Mouse (Mus musculus): ENCODE data around the gene Gtf2f1. TPM values are rescaled to one million over a fixed set of nuclear protein-coding genes. Genes with fewer than 3 reads are reported as not detected.

Gtf2f1 gene
- total and polyA plus RNA-seq, 3 experiments, result 145 to 171 TPM; not detected in 1

- Histone ChIP-seq H3K79me2 (ENCODE audit: control insufficient read depth, insufficient read depth, low read length, poor library complexity) (no peaks in the 10 kb centered on the region), H3K36me3 (ENCODE audit: control insufficient read depth in 1 of 2, insufficient read depth in 2 of 2, low read length in 2 of 2) (no peaks in the 10 kb centered on the region), H3K27me3 (ENCODE audit: control insufficient read depth in 1 of 2, insufficient read depth in 2 of 2, low read length in 2 of 2) (no peaks in the 10 kb centered on the region; a peak in 1 of 4 replicates), H3K4me1 (ENCODE audit: control insufficient read depth in 1 of 2, insufficient read depth in 2 of 2, low read length in 2 of 2) (no peaks in the 10 kb centered on the region), H3K9me3 (replicated peaks; ENCODE audit: insufficient read depth, low read length) (no peaks in the 10 kb centered on the region), H3K27ac (ENCODE audit: control insufficient read depth, low read depth, low read length) (no peak overlapping the region), H3K4me3 (ENCODE audit: control insufficient read depth in 1 of 2, insufficient read depth in 1 of 2, low read depth in 2 of 2, low read length in 2 of 2) (no peak overlapping the region), H3K9ac (ENCODE audit: control insufficient read depth, low read depth, low read length, poor library complexity, severe bottlenecking) (no peak overlapping the region)
- no peak for DNase-seq (ENCODE audit: low read depth, low spot score)
- TF ChIP-seq UBTF (IDR thresholded peaks at IDR 0.05; ENCODE audit: borderline replicate concordance, insufficient read depth, low read depth, low read length) (no peak), MAZ (IDR thresholded peaks at IDR 0.05; ENCODE audit: low read depth, low read length) (no peak), HCFC1 (IDR thresholded peaks at IDR 0.05; ENCODE audit: low read depth, low read length) (no peak), GATA1 (IDR thresholded peaks at IDR 0.05; ENCODE audit: low read depth, low read length) (no peak), JUND (IDR thresholded peaks at IDR 0.05; ENCODE audit: low read depth, low read length) (no peak), RAD21 (IDR thresholded peaks at IDR 0.05; ENCODE audit: low read depth, low read length) (no peak), BHLHE40 (IDR thresholded peaks at IDR 0.05; ENCODE audit: borderline replicate concordance, low read depth, low read length) (no peak), GABPA (IDR thresholded peaks at IDR 0.05; ENCODE audit: low read depth, low read length) (no peak), ZKSCAN1 (IDR thresholded peaks at IDR 0.05; ENCODE audit: low read depth, low read length) (no peak), CTCF (IDR thresholded peaks at IDR 0.05 in 2 of 3, conservative IDR thresholded peaks at IDR 0.05 in 1 of 3; ENCODE audit: control insufficient read depth in 1 of 3, insufficient read depth in 1 of 3, low read depth in 2 of 3, low read length in 3 of 3, poor library complexity in 1 of 3, severe bottlenecking in 1 of 3) (no peak), POLR2A (IDR thresholded peaks at IDR 0.05; ENCODE audit: control insufficient read depth in 1 of 2, insufficient read depth in 1 of 2, low read depth in 1 of 2, low read length in 2 of 2, poor library complexity in 1 of 2) (no peak), CHD1 (IDR thresholded peaks at IDR 0.05; ENCODE audit: low read depth, low read length) (no peak), TBP (IDR thresholded peaks at IDR 0.05; ENCODE audit: low read depth, low read length) (no peak), RCOR1 (IDR thresholded peaks at IDR 0.05; ENCODE audit: low read depth, low read length) (no peak), EP300 (IDR thresholded peaks at IDR 0.05; ENCODE audit: low read depth in 1 of 2, low read length in 2 of 2) (no peak), USF2 (IDR thresholded peaks at IDR 0.05; ENCODE audit: borderline replicate concordance in 1 of 2, insufficient read depth in 1 of 2, low read depth in 1 of 2, low read length in 2 of 2) (no peak), SIN3A (IDR thresholded peaks at IDR 0.05; ENCODE audit: low read length) (no peak), CHD2 (IDR thresholded peaks at IDR 0.05; ENCODE audit: low read length) (no peak), E2F4 (IDR thresholded peaks at IDR 0.05; ENCODE audit: borderline replicate concordance, low read depth, low read length) (no peak), SMC3 (IDR thresholded peaks at IDR 0.05; ENCODE audit: low read depth, low read length) (no peak)
Measured at GRCm38 (mm10) chr17:56984886-56985285, 26.2 kb downstream of the Gtf2f1 start.

DNA sequence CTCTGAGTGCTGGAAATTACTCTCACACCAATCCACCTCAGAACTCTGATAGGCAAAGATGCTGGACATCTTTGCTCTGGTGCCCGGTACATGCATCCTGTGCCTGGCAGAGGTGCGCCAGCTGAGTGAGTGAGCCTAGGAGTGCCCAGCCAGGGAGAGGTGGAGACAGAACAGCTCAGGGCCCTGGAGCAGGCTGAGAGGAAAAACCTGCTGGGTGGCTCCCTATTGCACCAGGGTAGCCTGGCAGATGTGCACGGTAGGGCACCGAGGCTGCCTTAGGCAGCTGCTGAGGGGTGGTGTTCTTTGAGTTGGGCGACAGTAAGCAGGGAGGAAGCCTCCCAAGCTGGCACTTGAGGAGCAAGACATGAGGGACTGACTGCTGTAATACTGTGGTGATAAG, 29.1 kb downstream of the Gtf2f1 start, which contains the start of gene Acer1:
TSS of gene Acer1 (minus strand) at position 114 of the 400 bp plus-strand sequence.
- Histone ChIP-seq H3K36me3 (ENCODE audit: control insufficient read depth in 1 of 2, insufficient read depth in 2 of 2, low read length in 2 of 2) (no peaks in the 10 kb centered on the region), H3K27ac (ENCODE audit: control insufficient read depth, low read depth, low read length) (no peak within 1 kb of the TSS), H3K4me3 (ENCODE audit: control insufficient read depth in 1 of 2, insufficient read depth in 1 of 2, low read depth in 2 of 2, low read length in 2 of 2) (no peak within 1 kb of the TSS), H3K9ac (ENCODE audit: control insufficient read depth, low read depth, low read length, poor library complexity, severe bottlenecking) (no peak within 1 kb of the TSS), H3K79me2 (ENCODE audit: control insufficient read depth, insufficient read depth, low read length, poor library complexity) (no peaks in the 10 kb centered on the region), H3K27me3 (ENCODE audit: control insufficient read depth in 1 of 2, insufficient read depth in 2 of 2, low read length in 2 of 2) (no peaks in the 10 kb centered on the region; a peak in 1 of 4 replicates), H3K4me1 (ENCODE audit: control insufficient read depth in 1 of 2, insufficient read depth in 2 of 2, low read length in 2 of 2) (no peaks in the 10 kb centered on the region), H3K9me3 (replicated peaks; ENCODE audit: insufficient read depth, low read length) (no peaks in the 10 kb centered on the region)
- no peak for DNase-seq (ENCODE audit: low read depth, low spot score)
- no peak for TF ChIP-seq CHD2 (IDR thresholded peaks at IDR 0.05; ENCODE audit: low read length)
- no peak for TF ChIP-seq POLR2AphosphoS2 (IDR thresholded peaks at IDR 0.05; ENCODE audit: low read length)
- TF ChIP-seq RAD21 (IDR thresholded peaks at IDR 0.05; ENCODE audit: low read depth, low read length), result no peak
- TF ChIP-seq JUND (IDR thresholded peaks at IDR 0.05; ENCODE audit: low read depth, low read length), result no peak
- TF ChIP-seq BHLHE40 (IDR thresholded peaks at IDR 0.05; ENCODE audit: borderline replicate concordance, low read depth, low read length), result no peak
- no peak for TF ChIP-seq SIN3A (IDR thresholded peaks at IDR 0.05; ENCODE audit: low read length)
- no peak for TF ChIP-seq GATA1 (IDR thresholded peaks at IDR 0.05; ENCODE audit: low read depth, low read length)
- TF ChIP-seq RCOR1 (IDR thresholded peaks at IDR 0.05; ENCODE audit: low read depth, low read length), result no peak
- TF ChIP-seq CHD1 (IDR thresholded peaks at IDR 0.05; ENCODE audit: low read depth, low read length), result no peak
- TF ChIP-seq MEF2A (IDR thresholded peaks at IDR 0.05; ENCODE audit: extremely low read depth, insufficient replicate concordance, low read depth, low read length, poor library complexity, severe bottlenecking), result no peak
- TF ChIP-seq KAT2A (conservative IDR thresholded peaks at IDR 0.05; ENCODE audit: low read depth, low read length), result no peak
- TF ChIP-seq E2F4 (IDR thresholded peaks at IDR 0.05; ENCODE audit: borderline replicate concordance, low read depth, low read length), result no peak
- no peak for TF ChIP-seq GABPA (IDR thresholded peaks at IDR 0.05; ENCODE audit: low read depth, low read length)
- no peak for TF ChIP-seq EP300 (IDR thresholded peaks at IDR 0.05; ENCODE audit: low read depth in 1 of 2, low read length in 2 of 2)
- no peak for TF ChIP-seq USF2 (IDR thresholded peaks at IDR 0.05; ENCODE audit: borderline replicate concordance in 1 of 2, insufficient read depth in 1 of 2, low read depth in 1 of 2, low read length in 2 of 2)
- TF ChIP-seq TBP (IDR thresholded peaks at IDR 0.05; ENCODE audit: low read depth, low read length), result no peak
- no peak for TF ChIP-seq MAX (IDR thresholded peaks at IDR 0.05; ENCODE audit: low read length)
- no peak for TF ChIP-seq MYC (IDR thresholded peaks at IDR 0.05; ENCODE audit: low read depth, low read length)
- no peak for TF ChIP-seq UBTF (IDR thresholded peaks at IDR 0.05; ENCODE audit: borderline replicate concordance, insufficient read depth, low read depth, low read length)
- no peak for TF ChIP-seq USF1 (IDR thresholded peaks at IDR 0.05; ENCODE audit: low read depth, low read length)
